Mouse (Mus musculus) gastrocnemius, adult 8-10 months (tissue): Measurements from ENCODE around the gene Zmym2. TPM values are rescaled to one million over a fixed set of nuclear protein-coding genes. Genes with fewer than 3 reads are reported as not detected.
A peak's percentile ranks its signal among the peaks of the same experiment; 100 is the strongest.
"Not testable (repeated sequence)": the region's sequence is repeated elsewhere in the genome, so short reads cannot be mapped to it uniquely, and the experiment has no call there.

ENCODE experiments used
- DNase-seq, 2 experiments: peaks; one replicate each; pipeline ENCODE4 v3.0.0; 2022; ENCODE audit warnings: low spot score in 2 of 2
- total RNA-seq, 4 experiments: library from RNA; stranded (reverse); gene quantifications; 2 replicates each; pipeline ENCODE4 v1.2.4; 2022

Zmym2 gene
- total RNA-seq: 10 to 100 TPM; 32.3 to 42.2 (median 34.7) TPM

GRCm38 (mm10) chr14:56886594-56887513 is at the start of gene Zmym2:
Gene Zmym2, plus strand, starts transcription at chr14:56886653.
- DNase-seq: peak; percentile 57 to 61

- DNase-seq: no peak
Measured at GRCm38 (mm10) chr14:56844033-56844432, 42.4 kb upstream of the Zmym2 start.

- no peak for DNase-seq
Measured at GRCm38 (mm10) chr14:56844507-56844906, 41.9 kb upstream of the Zmym2 start.

GRCm38 (mm10) chr14:56848322-56848721 is 38.1 kb upstream of the Zmym2 start:
- DNase-seq: no peak

- DNase-seq: no peak
Measured at GRCm38 (mm10) chr14:56849681-56850080, 36.8 kb upstream of the Zmym2 start.

- no peak for DNase-seq
Measured at GRCm38 (mm10) chr14:56864041-56864440, 22.4 kb upstream of the Zmym2 start.

- DNase-seq: no peak
Measured at GRCm38 (mm10) chr14:56864641-56865040, 21.8 kb upstream of the Zmym2 start.

- DNase-seq: not testable (repeated sequence)
Measured at GRCm38 (mm10) chr14:56865112-56865511, 21.3 kb upstream of the Zmym2 start.

- no peak for DNase-seq
Measured at GRCm38 (mm10) chr14:56873525-56873924, 12.9 kb upstream of the Zmym2 start.

GRCm38 (mm10) chr14:56875586-56876159 is 10.8 kb upstream of the Zmym2 start:
- no peak for DNase-seq

GRCm38 (mm10) chr14:56881271-56881670 is 5.2 kb upstream of the Zmym2 start:
- no peak for DNase-seq

GRCm38 (mm10) chr14:56883431-56883830 is 3.0 kb upstream of the Zmym2 start:
- no peak for DNase-seq

- DNase-seq: peak; percentile 63 to 70
Measured at GRCm38 (mm10) chr14:56885308-56885771, 1.1 kb upstream of the Zmym2 start.

- DNase-seq: peak; percentile 64 to 74
Measured at GRCm38 (mm10) chr14:56885986-56886593, 363 bp upstream of the Zmym2 start.

GRCm38 (mm10) chr14:56887514-56887880 is 1.0 kb downstream of the Zmym2 start:
- DNase-seq: no peak

GRCm38 (mm10) chr14:56887887-56888286 is 1.4 kb downstream of the Zmym2 start:
- peak; percentile 8 to 51 for DNase-seq

GRCm38 (mm10) chr14:56888416-56888815 is 2.0 kb downstream of the Zmym2 start:
- DNase-seq: no peak

- DNase-seq: no peak
Measured at GRCm38 (mm10) chr14:56894417-56894816, 8.0 kb downstream of the Zmym2 start.

GRCm38 (mm10) chr14:56896521-56896920 is 10.1 kb downstream of the Zmym2 start:
- DNase-seq: no peak

- no peak for DNase-seq
Measured at GRCm38 (mm10) chr14:56897475-56897874, 11.0 kb downstream of the Zmym2 start.

GRCm38 (mm10) chr14:56899656-56900055 is 13.2 kb downstream of the Zmym2 start:
- DNase-seq: no peak

- DNase-seq: no peak
Measured at GRCm38 (mm10) chr14:56903039-56903438, 16.6 kb downstream of the Zmym2 start.
